Mouse (Mus musculus): ENCODE results near the gene Sln.

Gene Sln

GRCm38 (mm10) chr9:53849864-53850263 is at the start of gene Sln:
Gene Sln (plus strand): TSS chr9:53850164.
- DNase-seq (ENCODE audit: low read depth, low spot score): no peak

- no peak for DNase-seq (ENCODE audit: low read depth, low spot score)
These were observed 47.0 kb upstream of the Sln start for GRCm38 (mm10) chr9:53802921-53803320.

- DNase-seq (ENCODE audit: low read depth, low spot score): no peak
These were observed 43.4 kb upstream of the Sln start for GRCm38 (mm10) chr9:53806496-53807086.

- no peak for DNase-seq (ENCODE audit: low read depth, low spot score)
These were observed 36.5 kb upstream of the Sln start for GRCm38 (mm10) chr9:53813418-53813817.

GRCm38 (mm10) chr9:53818760-53819159 is 31.2 kb upstream of the Sln start:
- DNase-seq (ENCODE audit: low read depth, low spot score): no peak

- DNase-seq (ENCODE audit: low read depth, low spot score): no peak
These were observed 24.6 kb upstream of the Sln start for GRCm38 (mm10) chr9:53825318-53825717.

GRCm38 (mm10) chr9:53829081-53829865 is 20.7 kb upstream of the Sln start:
- DNase-seq (ENCODE audit: low read depth, low spot score): peak; percentile 59

- DNase-seq (ENCODE audit: low read depth, low spot score): no peak
These were observed 20.1 kb upstream of the Sln start for GRCm38 (mm10) chr9:53829866-53830209.

- no peak for DNase-seq (ENCODE audit: low read depth, low spot score)
These were observed 14.9 kb upstream of the Sln start for GRCm38 (mm10) chr9:53835039-53835438.

GRCm38 (mm10) chr9:53835976-53836375 is 14.0 kb upstream of the Sln start:
- no peak for DNase-seq (ENCODE audit: low read depth, low spot score)

- no peak for DNase-seq (ENCODE audit: low read depth, low spot score)
These were observed 11.1 kb upstream of the Sln start for GRCm38 (mm10) chr9:53838816-53839215.

GRCm38 (mm10) chr9:53848548-53848947 is 1.4 kb upstream of the Sln start:
- DNase-seq (ENCODE audit: low read depth, low spot score): peak; percentile 51

- no peak for DNase-seq (ENCODE audit: low read depth, low spot score)
These were observed 2.2 kb downstream of the Sln start for GRCm38 (mm10) chr9:53852158-53852557.

- no peak for DNase-seq (ENCODE audit: low read depth, low spot score)
These were observed 3.7 kb downstream of the Sln start for GRCm38 (mm10) chr9:53853672-53854071.

- no peak for DNase-seq (ENCODE audit: low read depth, low spot score)
These were observed 4.6 kb downstream of the Sln start for GRCm38 (mm10) chr9:53854525-53854924.

- DNase-seq (ENCODE audit: low read depth, low spot score): no peak
These were observed 7.9 kb downstream of the Sln start for GRCm38 (mm10) chr9:53857864-53858263.

- no peak for DNase-seq (ENCODE audit: low read depth, low spot score)
These were observed 23.3 kb downstream of the Sln start for GRCm38 (mm10) chr9:53873239-53873638.

GRCm38 (mm10) chr9:53877423-53877822 is 27.5 kb downstream of the Sln start:
- DNase-seq (ENCODE audit: low read depth, low spot score): no peak

GRCm38 (mm10) chr9:53883588-53884280 is 33.8 kb downstream of the Sln start:
- no peak for DNase-seq (ENCODE audit: low read depth, low spot score)

- DNase-seq (ENCODE audit: low read depth, low spot score): no peak
These were observed 40.1 kb downstream of the Sln start for GRCm38 (mm10) chr9:53890075-53890474.

GRCm38 (mm10) chr9:53895827-53896226 is 45.9 kb downstream of the Sln start:
- no peak for DNase-seq (ENCODE audit: low read depth, low spot score)

GRCm38 (mm10) chr9:53899836-53900235 is 49.9 kb downstream of the Sln start:
- DNase-seq (ENCODE audit: low read depth, low spot score): no peak
